Mouse (Mus musculus): ENCODE measurements around the gene Ppp6r3. TPM values are rescaled to one million over a fixed set of nuclear protein-coding genes. Genes with fewer than 3 reads are reported as not detected.

The Ppp6r3 gene
- polyA plus RNA-seq, 1 experiment, result 32.4 TPM

DNA sequence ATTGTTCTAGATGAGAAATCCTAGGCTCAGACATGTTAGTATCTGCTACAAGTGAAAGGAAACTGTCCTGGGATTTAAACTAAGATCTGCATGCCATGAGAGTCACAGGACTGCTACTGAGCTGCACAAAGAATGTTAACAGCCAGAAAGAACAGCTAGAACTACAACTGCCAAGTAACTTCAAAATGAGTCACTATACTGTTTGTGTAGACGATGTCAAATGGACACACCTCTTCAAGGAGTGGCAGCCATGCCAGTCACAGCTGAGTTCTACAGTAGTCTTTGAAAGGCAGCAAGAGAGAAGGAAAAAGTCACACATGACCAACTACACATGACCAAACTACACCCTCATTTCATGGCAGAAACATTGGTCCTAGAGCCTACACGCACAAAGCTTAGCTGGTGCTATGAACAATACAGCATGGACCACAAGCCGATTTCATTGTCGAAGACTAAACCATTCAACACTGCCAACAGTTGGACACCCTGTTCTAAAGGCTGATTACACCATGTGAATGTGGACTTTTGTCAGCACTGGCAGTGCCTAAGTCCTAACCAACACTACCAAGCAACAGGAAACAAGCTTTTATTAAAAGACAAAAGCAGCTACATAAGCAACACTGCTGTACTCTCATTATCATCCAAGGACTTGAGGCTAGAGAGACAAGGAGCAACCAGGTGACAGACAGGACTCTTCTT lies 55.9 kb downstream of the Ppp6r3 start:
- H3K27ac ChIP-seq (replicated peaks; ENCODE audit: low read depth, low read length), result no peak overlapping the region
- peaks cover 5% of the 10 kb centered on the region for H3K4me1 ChIP-seq (ENCODE audit: control insufficient read depth, insufficient read depth, insufficient read length, low read length)
- H3K4me3 ChIP-seq (ENCODE audit: insufficient read depth, low read depth, low read length), result no peak overlapping the region

DNA sequence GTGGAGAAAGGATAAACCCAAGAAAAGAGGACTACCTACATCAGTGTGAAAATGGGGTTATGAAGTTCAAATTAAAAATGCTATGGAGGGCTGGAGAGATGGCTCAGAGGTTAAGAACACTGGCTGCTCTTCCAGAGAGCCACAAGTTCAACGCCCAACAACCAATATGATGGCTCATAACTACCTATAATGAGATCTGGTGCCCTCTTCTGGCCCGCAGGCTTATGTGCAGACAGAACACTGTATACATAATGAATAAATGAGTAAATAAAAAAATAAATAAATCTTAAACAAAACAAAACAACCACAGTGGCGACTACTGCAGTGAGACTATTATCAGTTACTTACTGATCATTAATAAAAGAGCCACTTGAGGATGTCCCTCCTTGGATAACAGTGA lies 78.3 kb downstream of the Ppp6r3 start:
- Histone ChIP-seq H3K4me1 (ENCODE audit: control insufficient read depth, insufficient read depth, insufficient read length, low read length) (no peaks in the 10 kb centered on the region), H3K27ac (replicated peaks; ENCODE audit: low read depth, low read length) (no peak overlapping the region), H3K4me3 (ENCODE audit: insufficient read depth, low read depth, low read length) (no peak overlapping the region)

DNA sequence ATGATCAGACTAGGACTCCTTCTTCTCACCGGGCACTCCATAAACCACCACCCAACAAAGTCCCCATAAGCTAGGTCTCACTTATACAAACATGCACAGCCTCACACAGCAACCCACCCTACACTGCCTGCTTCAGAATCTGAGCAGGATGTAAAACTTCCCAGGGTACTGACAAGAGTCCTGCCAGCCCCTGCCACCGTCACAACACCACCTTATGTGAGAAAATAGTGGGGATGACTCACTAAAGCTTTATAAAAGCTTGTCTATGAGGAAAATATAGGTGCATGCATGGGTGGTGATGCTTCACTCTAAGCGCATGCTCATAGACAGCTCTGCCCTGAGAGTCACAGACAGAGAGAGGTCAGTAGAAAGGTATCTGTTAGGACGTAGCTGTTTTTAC lies 85.7 kb downstream of the Ppp6r3 start:
- H3K4me1 ChIP-seq (ENCODE audit: control insufficient read depth, insufficient read depth, insufficient read length, low read length), result no peaks in the 10 kb centered on the region
- no peak overlapping the region for H3K4me3 ChIP-seq (ENCODE audit: insufficient read depth, low read depth, low read length)
- no peak overlapping the region for H3K27ac ChIP-seq (replicated peaks; ENCODE audit: low read depth, low read length)

DNA sequence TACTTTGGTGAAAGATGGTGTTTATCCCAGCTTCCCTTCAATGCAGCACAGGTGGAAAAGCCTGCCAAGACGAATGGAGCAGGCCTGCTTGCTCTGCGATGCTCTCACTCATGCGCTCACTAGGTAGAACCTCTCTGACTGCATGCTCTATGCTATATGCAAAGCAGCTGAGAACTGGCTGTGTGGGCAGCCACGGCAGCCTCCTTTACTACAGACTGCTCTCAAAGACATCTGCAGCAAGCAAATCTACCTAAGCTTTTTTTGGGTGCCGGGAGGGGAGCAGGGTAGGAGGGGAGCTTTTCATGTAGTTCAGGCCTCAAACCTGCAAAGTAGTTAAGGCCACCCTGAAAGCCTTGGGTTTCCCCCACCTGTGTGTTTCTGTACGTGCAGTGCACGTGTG lies 92.7 kb downstream of the Ppp6r3 start:
- Histone ChIP-seq H3K4me1 (ENCODE audit: control insufficient read depth, insufficient read depth, insufficient read length, low read length) (no peaks in the 10 kb centered on the region), H3K4me3 (ENCODE audit: insufficient read depth, low read depth, low read length) (no peak overlapping the region), H3K27ac (replicated peaks; ENCODE audit: low read depth, low read length) (no peak overlapping the region)

DNA sequence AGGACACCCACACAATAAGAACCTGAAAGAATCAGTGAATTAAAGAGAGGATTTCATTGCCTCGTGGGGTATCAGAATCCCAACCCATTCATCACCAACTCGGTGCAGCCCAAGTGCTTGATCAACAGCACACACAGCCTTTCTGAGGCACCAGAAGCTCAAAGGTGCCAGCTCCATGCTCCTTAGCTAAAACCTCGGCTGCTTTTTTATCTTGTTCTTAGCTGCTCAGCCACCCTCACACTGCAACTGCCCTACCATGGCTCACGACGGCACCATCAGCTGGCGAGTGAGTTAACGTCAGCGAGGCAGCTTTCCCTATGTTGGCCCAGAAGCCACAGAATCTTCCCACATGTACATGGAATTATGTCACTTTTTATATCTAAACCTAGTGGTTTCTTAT lies 95.4 kb downstream of the Ppp6r3 start:
- Histone ChIP-seq H3K4me1 (ENCODE audit: control insufficient read depth, insufficient read depth, insufficient read length, low read length) (no peaks in the 10 kb centered on the region), H3K4me3 (ENCODE audit: insufficient read depth, low read depth, low read length) (no peak overlapping the region), H3K27ac (replicated peaks; ENCODE audit: low read depth, low read length) (no peak overlapping the region)

DNA sequence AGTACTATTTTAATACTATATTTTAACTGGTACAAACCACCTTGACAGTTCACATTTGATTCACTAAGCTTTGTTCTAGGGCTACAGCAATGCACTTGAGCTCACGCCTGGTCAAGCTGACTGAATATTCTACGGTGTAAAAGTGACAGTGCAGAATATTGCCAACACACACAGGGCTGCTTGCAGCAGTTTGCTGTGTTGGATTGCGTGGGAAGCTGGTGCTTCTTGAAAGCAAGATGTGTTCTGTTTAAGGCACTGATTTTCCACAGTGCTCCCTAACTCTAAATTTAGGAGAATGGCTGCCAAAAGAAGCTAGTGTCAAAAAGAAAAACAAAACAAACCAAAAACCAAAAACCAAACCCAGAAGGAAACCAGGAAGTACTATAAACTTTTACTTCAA lies 98.6 kb downstream of the Ppp6r3 start:
- H3K27ac ChIP-seq (replicated peaks; ENCODE audit: low read depth, low read length), result no peak overlapping the region
- no peaks in the 10 kb centered on the region for H3K4me1 ChIP-seq (ENCODE audit: control insufficient read depth, insufficient read depth, insufficient read length, low read length)
- H3K4me3 ChIP-seq (ENCODE audit: insufficient read depth, low read depth, low read length), result no peak overlapping the region

DNA sequence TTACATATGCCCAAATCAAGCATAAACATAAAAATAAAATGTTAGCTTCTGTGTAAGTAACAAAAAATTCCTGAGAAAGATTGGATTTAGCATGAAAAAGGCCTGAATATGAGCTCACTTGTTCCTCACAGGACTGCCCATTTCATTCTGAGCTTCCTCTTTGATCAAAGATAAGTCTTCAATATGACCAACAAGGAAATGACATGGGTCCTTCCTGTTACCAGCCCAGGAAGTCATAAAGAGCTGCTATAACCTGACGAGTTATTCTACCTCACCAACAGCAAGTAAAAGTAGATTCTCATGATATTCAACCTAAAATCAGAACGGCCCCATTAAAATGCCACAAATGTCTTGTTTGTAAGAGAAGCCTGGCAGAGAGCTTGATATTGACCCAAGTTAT lies 104.3 kb downstream of the Ppp6r3 start:
- Histone ChIP-seq H3K4me1 (ENCODE audit: control insufficient read depth, insufficient read depth, insufficient read length, low read length) (no peaks in the 10 kb centered on the region), H3K4me3 (ENCODE audit: insufficient read depth, low read depth, low read length) (no peak overlapping the region), H3K27ac (replicated peaks; ENCODE audit: low read depth, low read length) (no peak overlapping the region; the same call in 1 of the 2 replicates)

DNA sequence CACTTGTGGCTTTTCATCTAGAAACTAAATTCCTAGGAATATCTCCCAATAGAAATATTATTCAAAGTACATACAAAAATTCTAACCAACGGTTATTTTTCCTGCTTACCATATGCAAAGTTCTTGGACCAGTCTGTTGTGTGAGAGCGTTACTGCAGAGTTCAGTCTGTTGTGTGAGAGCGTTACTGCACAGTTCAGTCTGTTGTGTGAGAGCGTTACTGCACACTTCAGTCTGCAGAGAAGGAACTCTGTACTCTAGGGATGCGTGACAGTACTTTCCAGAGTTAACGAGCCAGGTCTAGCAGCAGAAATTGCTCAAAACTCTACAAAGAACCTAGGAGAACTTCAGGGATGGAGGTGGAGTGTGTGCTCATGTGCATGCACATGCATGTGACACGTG lies 108.0 kb downstream of the Ppp6r3 start:
- H3K4me3 ChIP-seq (ENCODE audit: insufficient read depth, low read depth, low read length), result no peak overlapping the region
- H3K27ac ChIP-seq (replicated peaks; ENCODE audit: low read depth, low read length), result no peak overlapping the region
- no peaks in the 10 kb centered on the region for H3K4me1 ChIP-seq (ENCODE audit: control insufficient read depth, insufficient read depth, insufficient read length, low read length)

DNA sequence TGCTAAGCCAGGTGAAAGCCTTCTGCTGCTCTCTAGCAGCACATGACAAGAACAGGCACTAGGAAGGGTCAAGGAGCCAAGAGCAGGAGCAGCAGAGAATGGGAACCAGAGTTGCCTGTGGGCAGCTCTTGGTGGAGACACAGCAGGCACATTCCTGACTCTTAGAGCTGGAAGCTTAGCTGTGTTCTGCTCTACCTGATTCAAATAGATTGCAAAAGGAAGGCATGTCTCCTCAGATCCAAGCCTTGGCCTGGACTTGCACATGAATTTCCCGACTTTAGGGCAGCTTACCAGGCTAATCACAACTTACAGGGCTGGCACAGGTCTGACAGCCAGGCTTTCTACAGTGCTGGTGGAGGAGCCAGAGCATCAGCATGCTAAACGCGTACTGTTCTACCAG lies 115.6 kb downstream of the Ppp6r3 start:
- H3K4me1 ChIP-seq (ENCODE audit: control insufficient read depth, insufficient read depth, insufficient read length, low read length), result no peaks in the 10 kb centered on the region; the same call in 1 of the 2 replicates
- no peak overlapping the region for H3K27ac ChIP-seq (replicated peaks; ENCODE audit: low read depth, low read length)
- H3K4me3 ChIP-seq (ENCODE audit: insufficient read depth, low read depth, low read length), result no peak overlapping the region

DNA sequence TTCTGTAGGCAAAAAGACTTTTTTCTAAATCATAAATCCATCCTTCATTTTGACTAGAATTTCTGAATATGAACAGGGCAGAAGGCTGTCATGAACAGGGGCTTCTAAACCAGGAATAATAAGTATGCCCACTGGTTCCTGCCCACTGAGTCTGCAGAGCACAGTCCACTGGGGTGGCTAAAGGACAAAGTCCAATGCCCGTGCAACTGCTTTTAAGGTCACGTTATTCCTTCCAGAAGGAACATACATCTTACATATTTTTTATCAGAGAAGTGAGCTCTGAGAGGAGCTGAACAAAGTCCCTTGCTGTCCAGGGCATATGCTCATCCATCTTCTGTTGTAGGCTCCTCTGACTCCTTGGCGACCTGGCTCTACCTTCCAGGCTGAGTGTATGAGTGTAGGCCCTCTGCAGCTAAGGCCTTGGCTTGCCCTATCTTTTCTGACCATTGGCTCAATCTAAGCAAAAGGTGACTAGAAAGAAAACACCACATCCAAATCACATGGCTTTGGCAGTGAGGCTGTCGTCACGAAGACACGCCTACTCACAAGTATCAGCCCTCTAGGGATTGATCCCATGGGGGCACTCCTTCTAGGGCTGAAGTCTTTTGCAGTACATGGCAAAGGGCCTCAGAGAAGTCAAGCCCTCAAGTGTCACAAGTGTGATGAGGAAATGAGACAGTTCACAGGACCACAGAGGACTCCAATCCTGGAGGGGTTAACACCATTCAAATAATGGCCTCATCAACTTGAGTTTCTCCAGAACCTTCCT lies 117.0 kb downstream of the Ppp6r3 start:
- no peak overlapping the region for H3K4me3 ChIP-seq (ENCODE audit: insufficient read depth, low read depth, low read length)
- no peaks in the 10 kb centered on the region; the same call in 1 of the 2 replicates for H3K4me1 ChIP-seq (ENCODE audit: control insufficient read depth, insufficient read depth, insufficient read length, low read length)
- no peak overlapping the region for H3K27ac ChIP-seq (replicated peaks; ENCODE audit: low read depth, low read length)

DNA sequence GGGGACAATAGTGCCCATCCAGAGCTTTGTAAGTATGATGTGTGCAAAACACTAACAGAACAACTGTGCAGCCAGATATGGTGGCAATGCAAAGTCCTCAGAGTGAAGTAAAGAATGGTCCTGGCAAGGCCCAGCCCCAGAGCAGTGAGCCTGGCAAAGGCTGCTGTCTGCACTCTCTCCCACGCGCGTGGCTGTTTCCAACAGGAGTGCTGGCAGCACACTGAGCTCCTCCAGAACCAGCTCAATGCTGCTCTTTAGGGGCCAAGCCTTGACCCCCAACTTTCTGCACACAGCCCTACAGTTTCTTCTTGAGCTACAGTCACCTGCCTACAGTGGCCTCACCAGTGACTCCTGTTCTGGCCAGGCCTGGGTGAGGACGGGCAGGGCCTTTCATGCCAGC lies 117.8 kb downstream of the Ppp6r3 start:
- H3K27ac ChIP-seq (replicated peaks; ENCODE audit: low read depth, low read length), result no peak overlapping the region

DNA sequence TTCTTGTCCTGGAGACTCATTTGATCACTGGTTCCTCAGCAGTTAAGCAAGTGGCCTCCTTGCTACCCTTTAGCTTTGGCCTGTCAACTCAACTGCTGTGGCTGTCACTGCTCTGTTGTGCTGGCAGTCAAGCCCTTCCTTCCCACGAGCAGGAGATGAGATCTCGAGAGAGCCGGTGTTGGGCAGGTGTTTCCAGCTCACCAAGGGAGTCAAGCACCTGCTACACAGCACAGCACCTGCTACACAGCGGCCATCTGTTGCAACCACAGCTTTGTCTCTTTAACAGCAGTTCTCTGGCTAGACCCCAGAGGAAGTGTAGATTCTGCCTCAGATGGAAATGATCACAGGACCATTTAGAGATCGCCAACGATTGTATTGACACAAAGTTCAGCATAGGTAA lies 123.9 kb downstream of the Ppp6r3 start:
- H3K4me1 ChIP-seq (ENCODE audit: control insufficient read depth, insufficient read depth, insufficient read length, low read length), result no peaks in the 10 kb centered on the region
- no peak overlapping the region for H3K27ac ChIP-seq (replicated peaks; ENCODE audit: low read depth, low read length)
- no peak overlapping the region for H3K4me3 ChIP-seq (ENCODE audit: insufficient read depth, low read depth, low read length)

More for the DNA sequence above, 117.8 kb downstream of the Ppp6r3 start:
- H3K4me1 ChIP-seq (ENCODE audit: control insufficient read depth, insufficient read depth, insufficient read length, low read length), result no peaks in the 10 kb centered on the region; the same call in 1 of the 2 replicates
- H3K4me3 ChIP-seq (ENCODE audit: insufficient read depth, low read depth, low read length), result no peak overlapping the region

DNA sequence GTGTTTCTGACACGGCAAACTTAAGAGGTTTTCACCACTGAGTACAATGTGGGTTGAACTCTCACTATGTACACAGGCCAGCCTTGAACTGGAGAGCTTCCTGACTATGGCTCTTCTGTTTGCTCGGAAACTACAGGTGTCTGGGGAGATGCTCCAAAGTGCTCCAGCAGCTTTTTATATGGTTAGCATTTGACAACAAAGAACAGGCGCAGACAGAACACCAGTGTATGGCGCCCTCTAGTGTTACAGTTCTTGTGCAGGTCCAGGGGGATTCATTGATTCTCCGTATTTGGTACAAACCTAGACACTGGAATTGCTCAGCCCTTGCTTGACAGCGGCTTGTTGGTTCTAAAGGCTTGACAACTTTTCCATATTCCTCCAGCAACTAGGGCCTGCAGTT lies 124.4 kb downstream of the Ppp6r3 start:
- H3K27ac ChIP-seq (replicated peaks; ENCODE audit: low read depth, low read length), result no peak overlapping the region
- no peak overlapping the region for H3K4me3 ChIP-seq (ENCODE audit: insufficient read depth, low read depth, low read length)
- no peaks in the 10 kb centered on the region for H3K4me1 ChIP-seq (ENCODE audit: control insufficient read depth, insufficient read depth, insufficient read length, low read length)

DNA sequence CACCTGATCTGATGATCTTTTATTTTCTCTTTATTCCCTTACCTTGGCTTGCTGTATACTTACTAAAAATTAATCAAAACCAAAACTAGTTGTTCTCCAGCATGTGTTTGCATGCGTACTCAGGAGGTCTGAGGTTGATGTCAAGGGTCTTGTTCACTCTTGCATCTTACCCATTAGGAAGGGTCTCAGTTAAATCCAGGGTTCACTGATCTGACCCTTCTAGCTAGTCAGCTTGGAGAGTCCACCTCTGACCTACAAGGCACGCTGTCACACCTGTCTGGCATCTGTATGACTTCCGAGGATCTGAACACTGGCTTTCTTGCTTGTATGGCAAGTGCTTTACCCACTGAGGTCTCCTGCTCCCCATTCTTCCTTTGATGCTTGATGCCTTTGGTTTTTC lies 124.8 kb downstream of the Ppp6r3 start:
- no peaks in the 10 kb centered on the region for H3K4me1 ChIP-seq (ENCODE audit: control insufficient read depth, insufficient read depth, insufficient read length, low read length)
- no peak overlapping the region for H3K27ac ChIP-seq (replicated peaks; ENCODE audit: low read depth, low read length)
- no peak overlapping the region for H3K4me3 ChIP-seq (ENCODE audit: insufficient read depth, low read depth, low read length)

DNA sequence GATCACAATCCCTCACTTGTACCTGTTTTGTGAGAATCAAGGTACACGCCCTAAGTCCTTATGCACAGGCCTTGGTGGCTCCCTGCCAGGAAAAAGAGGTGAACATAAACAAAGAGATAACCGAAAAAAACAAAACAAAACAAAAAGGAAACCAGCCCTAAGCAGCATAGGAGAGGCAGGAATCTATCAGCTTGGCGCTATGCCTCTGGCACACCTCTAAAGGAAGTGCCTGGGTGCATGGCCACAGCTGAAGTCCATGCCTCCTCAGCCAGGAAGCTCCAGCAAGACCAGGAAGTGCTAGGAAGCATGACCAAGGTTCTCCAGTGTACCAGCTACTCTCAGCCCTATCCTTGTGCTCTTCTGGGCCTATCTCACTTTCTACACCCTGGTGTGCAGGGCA lies 126.3 kb downstream of the Ppp6r3 start:
- Histone ChIP-seq H3K4me3 (ENCODE audit: insufficient read depth, low read depth, low read length) (no peak overlapping the region), H3K27ac (replicated peaks; ENCODE audit: low read depth, low read length) (no peak overlapping the region), H3K4me1 (ENCODE audit: control insufficient read depth, insufficient read depth, insufficient read length, low read length) (no peaks in the 10 kb centered on the region)

DNA sequence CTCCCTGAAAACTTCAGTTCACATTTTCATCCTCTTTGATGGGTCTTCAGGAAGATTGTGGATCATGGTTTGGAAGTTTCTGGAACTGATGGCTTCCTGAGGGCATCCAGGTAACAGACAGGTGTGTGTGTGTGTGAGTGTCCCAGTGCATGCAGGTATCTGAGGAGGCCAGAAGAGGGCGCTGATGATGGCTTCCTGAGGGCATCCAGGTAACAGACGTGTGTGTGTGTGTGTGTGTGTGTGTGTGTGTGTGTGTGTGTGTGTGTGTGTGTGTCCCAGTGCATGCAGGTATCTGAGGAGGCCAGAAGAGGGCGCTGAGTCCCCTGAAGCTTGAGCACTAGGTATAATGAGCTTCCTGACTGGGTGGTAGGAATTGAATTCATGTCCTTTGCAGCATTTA lies 128.2 kb downstream of the Ppp6r3 start:
- Histone ChIP-seq H3K4me1 (ENCODE audit: control insufficient read depth, insufficient read depth, insufficient read length, low read length) (no peaks in the 10 kb centered on the region), H3K4me3 (ENCODE audit: insufficient read depth, low read depth, low read length) (no peak overlapping the region), H3K27ac (replicated peaks; ENCODE audit: low read depth, low read length) (no peak overlapping the region)

Measured in brown adipose tissue, adult 24 weeks (tissue).